Mouse (Mus musculus) v-Abl transformed pro-B cells (cell line): ENCODE results near the gene Myh7b.

Experiments used
- in situ Hi-C, 2 experiments: fragments of 400-800 bp; cut with MboI; formaldehyde crosslinking; loops; one replicate each; pipeline ENCODE4 v1.15.1; 2025; ENCODE audit not compliant: unreplicated experiment in 2 of 2

Gene Myh7b

DNA sequence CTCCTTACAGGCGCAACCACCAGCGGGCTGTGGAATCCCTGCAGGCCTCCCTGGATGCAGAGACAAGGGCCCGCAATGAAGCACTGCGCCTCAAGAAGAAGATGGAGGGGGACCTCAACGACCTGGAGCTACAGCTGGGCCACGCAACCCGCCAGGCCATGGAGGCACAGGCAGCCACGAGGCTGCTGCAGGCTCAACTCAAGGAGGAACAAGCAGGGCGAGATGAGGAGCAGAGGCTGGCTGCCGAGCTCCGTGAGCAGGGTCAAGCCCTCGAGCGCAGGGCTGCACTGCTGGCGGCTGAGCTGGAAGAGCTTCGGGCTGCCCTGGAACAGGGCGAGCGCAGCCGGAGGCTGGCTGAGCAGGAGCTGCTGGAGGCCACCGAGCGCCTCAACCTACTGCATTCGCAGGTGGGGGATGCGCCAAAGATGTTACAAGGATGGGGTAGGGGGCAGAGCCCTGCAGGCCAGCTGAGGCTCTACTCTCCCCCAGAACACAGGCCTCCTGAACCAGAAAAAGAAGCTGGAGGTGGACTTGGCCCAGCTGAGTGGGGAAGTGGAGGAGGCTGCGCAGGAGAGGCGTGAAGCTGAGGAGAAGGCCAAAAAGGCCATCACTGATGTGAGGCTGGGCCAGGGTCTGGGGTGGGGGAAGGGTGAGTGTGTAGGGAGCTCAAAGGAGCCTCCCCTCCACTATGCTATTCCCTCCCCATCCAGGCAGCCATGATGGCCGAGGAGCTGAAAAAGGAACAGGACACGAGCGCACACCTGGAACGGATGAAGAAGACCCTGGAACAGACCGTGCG is 21.3 kb downstream of the Myh7b start:
- in situ Hi-C loops, result no loop called here

DNA sequence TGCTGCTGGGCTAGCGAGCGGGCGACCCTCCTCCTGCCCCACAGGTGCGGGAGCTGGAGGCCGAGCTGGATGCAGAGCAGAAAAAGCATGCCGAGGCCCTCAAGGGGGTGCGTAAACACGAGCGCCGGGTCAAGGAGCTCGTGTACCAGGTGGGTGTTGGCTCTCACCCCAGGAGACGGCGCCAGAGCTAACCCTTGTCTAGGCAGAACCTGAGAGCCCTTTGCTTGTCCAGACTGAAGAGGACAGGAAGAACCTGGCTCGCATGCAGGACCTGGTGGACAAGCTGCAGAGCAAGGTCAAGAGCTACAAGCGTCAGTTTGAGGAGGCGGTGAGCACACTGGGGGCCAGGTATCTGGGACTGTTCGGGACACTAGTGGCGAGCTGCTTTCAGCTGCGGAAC is 22.1 kb downstream of the Myh7b start:
- in situ Hi-C loops, result no loop called here

DNA sequence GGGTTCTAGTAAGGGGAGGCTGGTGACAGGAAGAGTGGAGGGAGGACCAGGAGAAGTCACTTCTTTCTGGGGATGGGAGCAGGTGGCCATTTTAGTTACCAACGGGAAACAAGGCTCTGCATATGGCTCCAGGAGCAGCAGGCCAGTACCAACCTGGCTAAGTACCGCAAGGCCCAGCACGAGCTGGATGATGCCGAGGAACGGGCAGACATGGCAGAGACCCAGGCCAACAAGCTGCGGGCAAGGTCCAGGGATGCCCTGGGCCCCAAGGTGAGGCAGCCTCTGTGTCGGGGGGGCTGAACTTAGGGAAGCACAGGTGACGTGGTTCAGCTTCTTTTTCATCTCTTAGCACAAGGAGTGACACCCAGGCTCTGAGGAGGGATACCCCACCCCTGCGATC is 22.7 kb downstream of the Myh7b start:
- in situ Hi-C loops, result no loop called here

DNA sequence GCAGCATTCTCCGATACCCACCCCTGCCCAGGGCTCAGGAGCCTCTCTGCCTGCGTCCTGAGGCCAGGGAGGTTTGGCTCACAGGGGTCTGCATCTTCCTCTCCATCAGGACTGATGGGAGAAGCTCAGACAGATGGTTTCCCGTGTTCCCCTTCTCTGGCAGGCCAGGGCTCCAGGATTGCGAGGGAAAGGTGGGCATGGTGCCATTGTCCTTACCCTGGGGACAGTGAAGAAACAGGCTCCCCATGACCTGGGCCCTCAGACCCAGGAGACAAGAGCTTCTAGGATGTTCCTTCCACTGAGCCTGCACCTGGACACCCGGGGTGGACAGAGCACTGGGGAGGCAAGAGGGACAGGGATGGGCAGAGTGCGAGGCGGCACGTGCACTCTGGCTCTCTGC is 23.6 kb downstream of the Myh7b start:
- in situ Hi-C loops, result no loop called here

DNA sequence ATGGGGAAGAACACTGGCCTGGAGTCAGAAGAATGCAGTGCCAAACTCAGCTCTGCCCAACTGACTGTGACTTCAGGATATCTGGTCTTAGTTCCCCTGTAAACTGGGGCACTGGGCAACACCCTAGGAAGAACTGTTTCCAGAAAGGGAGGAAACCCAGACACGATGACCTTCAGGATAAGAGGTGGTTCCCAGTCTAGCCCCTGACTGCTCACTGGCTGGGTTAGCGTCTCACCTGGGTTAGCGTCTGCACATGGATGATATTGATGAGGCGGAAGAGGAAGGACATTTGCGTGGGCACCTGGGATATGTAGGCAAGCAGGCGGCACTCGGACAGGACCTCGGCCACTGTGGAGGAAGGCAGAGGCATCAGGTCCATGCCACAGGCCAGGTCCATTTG is 24.9 kb downstream of the Myh7b start:
- in situ Hi-C loops, result no loop called here

DNA sequence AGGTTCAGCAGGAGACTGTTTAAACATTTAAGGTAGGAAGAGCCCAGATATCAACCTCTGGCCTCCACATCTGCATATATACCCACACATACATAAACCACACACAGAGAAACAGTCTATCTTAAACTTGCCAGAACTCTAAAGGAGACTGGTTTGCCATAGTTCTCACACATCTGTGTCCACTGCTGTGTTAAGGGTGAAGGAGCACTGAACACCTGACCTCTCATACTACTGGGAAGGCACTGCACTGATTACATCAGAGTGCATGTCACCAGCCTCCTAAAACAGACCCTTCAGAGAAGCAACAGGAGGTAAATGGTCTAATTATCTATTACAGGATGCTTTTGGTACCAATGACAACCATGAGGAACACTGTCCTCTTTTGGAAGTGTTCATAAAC is 25.9 kb downstream of the Myh7b start:
- in situ Hi-C loops, result no loop called here

DNA sequence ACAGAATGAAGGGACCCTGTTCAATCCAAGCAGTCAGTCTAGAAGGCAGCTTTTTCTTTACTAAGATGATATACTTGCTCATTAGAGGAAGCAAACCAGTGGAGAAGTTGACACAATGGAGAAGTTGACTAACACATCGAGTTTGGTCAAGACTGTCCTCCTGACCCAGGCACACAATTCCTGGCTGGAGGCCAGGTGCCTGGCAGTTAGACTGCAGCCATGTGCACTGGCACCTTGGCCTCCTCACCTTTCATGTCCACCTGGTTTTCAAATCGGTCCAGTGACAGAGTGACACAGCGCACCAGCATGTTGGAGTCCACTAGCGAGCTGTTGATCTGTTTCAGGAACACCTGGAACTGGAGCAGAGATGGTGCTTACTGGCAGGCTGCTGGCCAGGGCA is 26.4 kb downstream of the Myh7b start:
- in situ Hi-C loops, result no loop called here

DNA sequence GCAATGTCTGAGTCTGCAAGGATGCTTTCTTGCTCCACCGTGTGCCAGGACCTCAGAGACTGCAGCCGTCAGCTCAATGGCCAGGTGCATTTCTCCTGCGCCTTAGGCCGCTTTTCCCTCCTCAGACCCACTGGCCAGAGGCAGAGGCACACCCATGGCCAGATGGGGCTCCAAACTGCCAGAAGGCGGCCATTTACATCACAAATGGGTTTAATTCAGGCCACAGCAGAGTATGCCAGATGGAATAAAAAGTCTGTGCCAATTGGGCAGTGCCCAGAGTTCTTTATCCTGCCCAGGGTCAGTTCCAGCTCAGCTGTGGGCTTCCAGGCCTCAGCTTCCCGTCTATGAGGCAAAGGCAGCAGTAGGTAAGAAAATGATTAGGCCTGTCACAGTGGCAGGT is 29.6 kb downstream of the Myh7b start:
- in situ Hi-C loops, result no loop called here

DNA sequence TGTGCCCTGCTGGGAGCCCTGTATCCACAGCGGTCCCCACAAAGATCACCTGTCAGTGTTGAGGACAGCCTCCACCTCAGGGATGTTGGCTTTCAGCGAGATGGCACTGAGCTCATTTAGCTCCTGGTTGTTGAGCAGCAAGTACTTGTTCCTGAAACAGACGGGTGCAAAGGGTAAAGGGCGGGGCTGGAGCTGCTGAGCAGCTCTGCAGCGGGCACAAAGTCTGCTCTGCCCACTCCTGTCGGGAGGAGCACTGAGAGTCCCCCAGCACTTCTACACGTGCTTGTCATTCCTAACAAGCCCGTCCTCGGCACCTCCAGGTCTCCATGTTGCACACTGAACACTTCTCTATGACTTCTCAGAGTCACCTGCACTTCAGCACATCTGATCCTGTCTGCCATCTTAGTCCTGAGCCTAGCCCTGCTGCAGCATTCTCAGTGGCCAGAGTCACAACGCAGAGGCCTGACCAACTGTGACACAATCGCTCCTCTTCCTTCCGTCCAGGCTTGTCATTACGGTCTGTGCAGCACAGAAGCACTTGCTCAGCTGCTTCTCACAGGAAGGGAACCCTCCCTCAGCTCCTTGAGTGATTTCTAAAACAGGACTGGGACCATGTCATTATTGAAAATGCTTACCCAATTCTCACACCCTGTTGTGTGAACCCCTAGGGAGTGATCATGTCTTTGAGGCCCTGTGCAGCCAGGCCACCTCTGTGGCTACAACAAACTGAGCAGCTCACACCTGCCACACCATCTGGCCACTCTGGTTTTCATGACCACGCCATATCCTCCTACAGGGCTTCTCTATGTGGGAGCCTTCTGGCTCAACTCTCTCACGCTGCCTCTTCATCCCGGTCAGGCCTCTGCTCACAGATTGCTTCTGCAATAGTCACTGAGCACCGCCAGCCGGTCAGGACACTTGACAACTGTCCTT is 30.8 kb downstream of the Myh7b start:
- in situ Hi-C loops, result no loop called here

DNA sequence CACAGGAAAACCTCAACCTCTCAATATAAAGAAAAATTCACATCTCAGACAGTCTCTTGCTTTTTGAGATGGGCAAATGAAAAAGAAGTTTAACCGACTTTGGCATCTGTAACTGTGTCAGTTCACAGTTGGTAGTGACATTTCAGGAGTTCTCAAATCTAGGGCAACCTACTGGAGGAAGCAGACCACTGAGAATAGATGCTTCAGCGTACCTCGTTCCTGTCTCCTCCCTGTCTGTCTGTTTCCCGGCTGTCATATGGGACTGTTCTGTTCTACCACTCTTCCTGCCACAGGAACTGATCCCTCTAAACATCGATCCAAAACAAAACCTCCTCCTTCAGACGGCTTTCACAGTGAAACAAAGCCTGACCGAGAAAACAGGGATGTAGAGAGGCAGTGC is 34.7 kb downstream of the Myh7b start:
- in situ Hi-C loops, result no loop called here

DNA sequence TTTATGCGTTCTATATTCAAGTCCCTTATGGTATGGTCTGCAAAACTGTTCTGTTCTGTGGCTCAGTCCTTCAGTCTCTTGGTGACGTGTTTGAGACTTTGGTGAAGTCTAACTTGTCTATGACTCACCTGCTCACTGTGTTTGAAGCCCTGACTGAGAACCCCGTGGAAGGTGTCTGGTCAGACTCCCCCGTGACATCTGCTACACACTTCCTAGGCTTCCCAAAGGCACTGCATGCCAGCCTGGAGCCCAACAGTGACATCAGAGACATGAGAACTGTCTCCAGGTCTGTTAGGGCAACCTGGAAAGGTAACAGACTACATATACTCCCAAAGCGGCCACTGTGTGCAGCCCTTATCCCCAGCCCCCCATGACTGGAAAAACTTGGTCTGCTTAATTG is 41.6 kb downstream of the Myh7b start:
- in situ Hi-C loops, result no loop called here

DNA sequence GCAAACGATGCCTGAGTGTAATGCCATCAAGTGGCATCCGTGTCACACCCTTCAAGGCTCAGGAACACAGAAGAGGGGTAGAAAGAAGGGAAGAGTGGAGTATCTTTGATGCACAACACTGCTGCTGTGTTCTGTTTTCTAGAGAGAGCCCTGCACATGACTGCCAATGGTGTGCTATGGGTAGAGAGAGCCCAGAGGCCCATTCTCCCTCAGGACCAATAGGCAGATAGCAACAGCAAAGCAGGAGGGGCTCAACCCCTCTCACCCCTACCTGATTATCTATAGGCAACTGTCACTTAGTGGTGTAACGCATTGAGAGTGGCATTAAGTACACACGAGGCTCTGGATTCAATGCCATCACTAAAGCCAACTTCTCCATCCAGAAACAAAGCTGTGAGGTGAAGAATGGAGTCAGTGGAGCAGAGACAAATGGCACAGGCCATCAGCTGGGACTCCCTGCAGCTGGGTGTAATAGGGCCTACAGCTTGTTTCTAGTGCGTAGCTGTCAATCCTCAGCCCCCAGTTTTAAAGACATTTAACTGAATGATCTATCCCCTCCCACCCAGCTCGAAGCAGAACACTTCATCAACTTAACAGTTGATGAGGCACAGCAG is 44.9 kb downstream of the Myh7b start:
- in situ Hi-C loops, result no loop called here

DNA sequence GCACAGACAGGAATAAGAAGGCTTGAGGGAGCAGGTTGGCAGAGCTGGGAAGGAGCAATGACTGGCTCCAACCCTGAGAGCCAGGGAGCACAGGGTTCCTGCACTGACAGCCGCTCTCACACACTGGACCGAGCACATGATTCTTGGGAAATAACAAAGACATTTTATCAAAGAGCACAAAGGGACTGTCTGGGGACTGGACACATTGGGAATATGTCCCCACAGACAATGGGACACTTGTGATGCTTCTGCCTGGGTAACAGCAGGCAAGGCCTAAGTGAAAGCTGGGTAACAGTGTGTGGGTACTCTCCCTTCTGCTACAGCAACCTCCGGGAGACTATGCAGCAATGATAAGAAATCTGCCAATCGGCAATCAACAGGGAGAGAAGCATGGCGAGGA is 51.4 kb downstream of the Myh7b start:
- in situ Hi-C loops, result no loop called here

DNA sequence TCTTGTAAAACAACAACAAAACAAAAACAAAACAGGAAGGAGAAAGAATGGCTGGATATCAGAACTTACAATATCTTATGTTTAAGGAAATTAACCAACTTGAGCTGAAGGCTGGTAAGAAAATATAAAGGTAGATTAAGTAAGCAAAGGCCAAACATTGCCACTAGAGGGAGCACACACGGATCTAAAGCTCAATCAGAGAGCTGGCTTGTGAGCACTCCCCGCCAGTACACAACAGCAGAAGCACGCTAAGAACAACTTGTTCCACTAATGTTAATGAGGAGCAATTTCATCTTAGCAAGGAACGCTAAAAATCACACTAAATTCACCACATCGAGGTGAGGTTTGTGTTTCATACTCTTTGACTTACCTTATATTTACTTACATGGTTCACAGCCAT is 52.1 kb downstream of the Myh7b start:
- in situ Hi-C loops, result no loop called here

DNA sequence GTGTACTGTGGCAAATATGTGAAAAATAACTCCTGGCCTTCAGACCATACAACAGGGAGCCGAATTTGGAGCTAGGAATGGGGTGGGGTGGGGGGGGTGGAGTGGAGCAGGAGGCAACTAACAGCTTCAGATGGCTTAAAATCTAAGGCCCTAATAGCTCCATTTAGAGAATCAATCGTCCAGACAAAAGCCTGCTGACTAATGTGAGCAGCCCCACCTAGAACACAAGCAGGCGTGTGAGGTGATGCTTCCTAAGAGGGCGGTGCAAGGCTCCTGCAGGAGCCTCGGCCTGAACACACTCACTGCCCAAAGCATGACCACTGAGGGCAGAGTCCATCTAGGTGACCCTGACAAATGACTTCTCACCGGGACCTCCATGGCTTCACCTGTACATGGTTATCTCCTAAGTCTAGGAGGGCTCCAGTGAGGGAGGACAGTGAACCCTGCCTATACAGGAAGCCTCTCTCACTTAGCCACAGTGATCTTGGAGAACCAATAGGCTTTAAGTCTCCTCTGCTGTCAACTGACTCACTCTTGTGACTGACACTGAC is 53.0 kb downstream of the Myh7b start:
- in situ Hi-C loops, result no loop called here

DNA sequence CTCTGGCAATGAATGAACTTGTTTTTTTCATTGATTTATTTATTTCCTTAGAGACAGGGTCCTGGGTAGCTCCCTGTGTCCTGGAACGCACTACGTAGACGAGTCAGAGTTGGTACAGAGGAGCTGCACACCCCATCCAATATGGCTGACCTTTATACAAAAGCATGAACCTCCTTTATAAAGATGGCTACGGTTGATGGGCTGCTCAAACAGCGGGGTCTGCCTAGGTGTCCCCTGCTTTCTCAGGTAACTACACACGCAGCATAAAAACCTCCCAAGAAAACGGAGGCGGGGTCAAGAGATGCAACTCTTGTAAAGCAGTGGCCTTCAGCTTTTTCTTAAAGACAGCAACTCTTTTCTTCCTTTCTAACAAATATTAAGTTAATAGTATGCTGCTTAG is 56.9 kb downstream of the Myh7b start:
- in situ Hi-C loops, result no loop called here

DNA sequence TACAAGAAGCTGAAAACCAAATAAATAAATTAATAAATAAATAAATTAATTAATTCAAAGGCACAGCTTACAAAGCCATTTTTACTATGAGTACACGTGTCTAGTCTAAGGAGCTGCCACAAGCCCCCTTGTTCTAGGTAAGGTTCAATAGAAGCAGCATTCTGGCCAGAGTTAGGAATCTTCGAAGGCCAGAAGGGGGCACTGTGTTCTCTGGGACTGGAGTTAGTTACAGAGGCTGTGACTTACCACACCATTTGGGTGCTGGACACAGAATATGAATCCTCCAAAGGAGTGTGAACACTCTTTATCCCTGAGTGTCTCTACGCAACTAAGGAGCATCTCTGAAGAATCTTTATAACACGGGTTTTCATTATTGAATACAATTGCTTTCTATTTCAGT is 57.4 kb downstream of the Myh7b start:
- in situ Hi-C loops, result no loop called here

DNA sequence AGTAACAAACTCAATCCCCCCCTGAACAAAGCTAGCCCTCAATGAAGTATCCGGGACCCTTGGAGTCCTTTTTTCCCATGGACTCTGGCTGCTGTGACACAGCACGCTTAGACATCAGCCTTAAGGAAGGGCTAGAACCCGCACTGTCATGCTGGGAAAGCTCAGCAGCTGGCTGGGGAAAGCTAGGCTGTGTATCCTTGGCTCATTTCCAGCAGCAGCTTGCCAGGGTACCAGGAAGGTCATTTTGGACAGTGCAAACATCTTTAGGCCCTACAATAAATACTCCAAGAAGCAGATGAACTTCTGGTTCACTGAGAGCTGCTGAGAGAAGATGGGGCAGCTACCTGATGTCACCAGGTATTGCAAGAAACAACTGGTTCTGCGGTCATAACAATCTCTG is 60.2 kb downstream of the Myh7b start:
- in situ Hi-C loops, result loop anchor here (5.0 to 10.0 kb wide), 3 partner anchors 81 to 274 kb away; partner anchors contain the start of genes Gdf5 (in 1 of the 2), Gm15557 (in 1 of the 2) and Procr (in 1 of the 2)

DNA sequence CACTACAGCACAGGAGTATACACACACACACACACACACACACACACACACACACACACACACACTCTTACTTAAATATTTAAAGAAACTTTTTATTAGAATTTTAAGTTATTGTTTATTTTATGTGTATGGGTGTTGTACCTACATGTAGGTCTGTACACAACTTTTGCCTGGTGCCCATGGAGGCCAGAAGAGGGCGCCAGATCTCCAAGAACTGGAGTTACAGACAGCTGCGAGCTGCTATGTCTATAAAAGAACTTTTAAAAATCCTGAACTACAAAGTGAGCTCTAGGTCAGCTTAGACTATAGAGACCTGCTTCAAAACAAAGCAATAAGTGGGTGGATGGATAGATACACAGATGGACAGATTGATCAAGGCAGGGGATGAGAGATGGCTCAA is 62.5 kb downstream of the Myh7b start:
- in situ Hi-C loops, result loop anchor here (5.0 to 10.0 kb wide), 3 partner anchors 79 to 271 kb away; partner anchors contain the start of genes Gdf5 (in 1 of the 2), Gm15557 (in 1 of the 2) and Procr (in 1 of the 2)

DNA sequence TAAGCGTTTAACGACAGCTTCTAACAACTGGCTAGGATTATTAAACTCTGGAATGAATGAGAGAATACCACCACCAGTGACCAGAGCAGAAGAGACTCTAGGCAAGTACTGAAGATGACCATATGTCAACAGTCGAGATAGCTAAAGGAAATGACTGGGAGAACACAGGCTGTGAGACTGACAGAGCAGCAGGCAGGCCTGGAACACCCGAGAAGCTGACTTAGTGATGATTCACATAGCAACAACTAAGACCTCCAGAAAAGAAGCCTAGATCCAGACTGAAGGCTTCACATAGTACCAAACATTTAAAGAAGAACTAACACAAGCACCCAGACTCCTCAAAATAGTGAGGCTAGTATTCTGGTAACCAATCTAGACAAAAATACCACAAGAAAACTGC is 64.1 kb downstream of the Myh7b start:
- in situ Hi-C loops, result loop anchor here in 1 of 2 experiments (10.0 kb wide), 1 partner anchor 270 kb away; the partner anchor contains the start of genes Gdf5 and Gm15557
